Mouse (Mus musculus) heart, embryonic 12.5 days (tissue): Measurements from ENCODE around the gene Klra4. TPM values are rescaled to one million over a fixed set of nuclear protein-coding genes. Genes with fewer than 3 reads are reported as not detected.
"Not testable (repeated sequence)": the region's sequence is repeated elsewhere in the genome, so short reads cannot be mapped to it uniquely, and the experiment has no call there.

Experiments used
- ATAC-seq: fragments of 200-750 bp; cut with Nextera tagmentation; 2 replicates; pipeline ENCODE4 v1.8.0; 2017; ENCODE audit warnings: moderate TSS enrichment, moderate library complexity; ENCODE audit not compliant: insufficient number of reproducible peaks, low FRiP score
- H3K27ac ChIP-seq: fragments of 300-500 bp; sonication (generic); 2 replicates; pipeline ENCODE4 v1.5.1; 2016; ENCODE audit warnings: mild to moderate bottlenecking, moderate library complexity; ENCODE audit not compliant: poor library complexity, severe bottlenecking
- H3K27me3 ChIP-seq: fragments of 300-500 bp; sonication (generic); replicated peaks from 2 replicates; pipeline ENCODE4 v1.6.1; 2016; ENCODE audit warnings: mild to moderate bottlenecking, moderate library complexity
- H3K36me3 ChIP-seq: fragments of 300-500 bp; sonication (generic); 2 replicates; pipeline ENCODE4 v1.6.1; 2016; ENCODE audit warnings: mild to moderate bottlenecking, moderate library complexity
- H3K4me1 ChIP-seq: fragments of 300-500 bp; sonication (generic); replicated peaks from 2 replicates; pipeline ENCODE4 v1.6.1; 2016; ENCODE audit warnings: mild to moderate bottlenecking
- H3K4me2 ChIP-seq: fragments of 300-500 bp; sonication (generic); 2 replicates; pipeline ENCODE4 v1.6.1; 2016; ENCODE audit warnings: mild to moderate bottlenecking, moderate library complexity
- H3K4me3 ChIP-seq: fragments of 300-500 bp; sonication (generic); 2 replicates; pipeline ENCODE4 v1.5.1; 2016; ENCODE audit warnings: mild to moderate bottlenecking
- H3K9ac ChIP-seq: fragments of 300-500 bp; sonication (generic); 2 replicates; pipeline ENCODE4 v1.6.1; 2016; ENCODE audit warnings: mild to moderate bottlenecking, moderate library complexity
- H3K9me3 ChIP-seq: fragments of 300-500 bp; sonication (generic); replicated peaks from 2 replicates; pipeline ENCODE4 v1.6.1; 2016; ENCODE audit warnings: mild to moderate bottlenecking, moderate library complexity
- WGBS: fragments of 180-500 bp; shearing (Covaris S2); methylation state at CpG from one replicate; pipeline ENCODE4 v1.1.7; 2016; 5-methylcytosine and 5-hydroxymethylcytosine counted together
- polyA plus RNA-seq: library from polyadenylated mRNA; unstranded; fragments of >200 nt; fragmentation: Nextera tagmentation; extraction: Ambion mirVana; gene quantifications from 2 replicates; pipeline ENCODE4 v1.2.1, GENCODE M21; 2016

Gene Klra4
- polyA plus RNA-seq, result not detected in 2 replicates

DNA sequence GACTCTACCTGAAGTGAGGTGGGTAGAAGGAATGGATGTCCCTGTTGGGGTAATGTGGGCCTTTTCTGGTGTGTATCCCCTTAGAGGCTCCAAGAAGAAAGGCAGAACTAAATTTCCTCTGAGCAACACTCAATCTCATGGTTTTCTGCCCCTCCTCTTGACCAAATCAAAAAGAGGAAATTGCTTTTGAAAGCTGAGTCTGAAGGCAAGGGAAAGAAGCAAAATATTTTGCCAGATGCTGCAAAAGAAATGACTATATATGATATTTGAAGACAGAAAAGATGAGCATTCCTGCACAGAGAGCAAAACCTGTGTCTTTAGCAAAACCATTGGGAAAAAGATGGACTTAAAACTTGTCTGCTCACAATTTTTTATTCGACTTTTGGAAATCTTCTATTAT lies at the start of gene Klra4:
Klra4 (minus strand) TSS at position 101 of the 400 bp plus-strand sequence.
- H3K4me1 ChIP-seq, H3K4me3 ChIP-seq, H3K27ac ChIP-seq, H3K36me3 ChIP-seq, H3K27me3 ChIP-seq, H3K4me2 ChIP-seq, H3K9ac ChIP-seq, ATAC-seq: not testable (repeated sequence)
- 52% methylated on average over 1 of the region's 1 CpGs for WGBS
- peaks cover 15% of the 10 kb centered on the region for H3K9me3 ChIP-seq

DNA sequence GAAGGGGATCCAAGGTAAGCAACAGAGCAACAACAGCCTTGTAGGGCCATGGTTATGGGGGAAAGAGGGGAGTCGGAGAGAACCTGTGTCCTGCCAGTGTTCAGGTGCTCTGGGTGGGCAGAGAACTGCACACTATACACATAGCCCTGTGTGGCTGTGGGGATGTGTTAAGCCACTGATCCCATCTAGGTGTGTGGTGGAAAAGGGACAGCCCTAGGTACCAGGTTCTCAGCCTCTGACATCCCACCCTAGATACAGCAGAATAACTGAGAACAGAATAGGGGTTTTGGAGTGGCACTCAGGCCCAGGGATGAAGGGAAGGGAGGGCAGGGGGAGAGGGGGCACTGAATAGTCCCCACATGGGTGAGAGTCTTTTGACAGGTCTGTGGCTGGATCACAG lies 43.4 kb upstream of the Klra4 start:
- no peak for ATAC-seq
- WGBS, result 96% methylated on average over 1 of the region's 1 CpGs
- no peaks in the 10 kb centered on the region for H3K4me1 ChIP-seq

DNA sequence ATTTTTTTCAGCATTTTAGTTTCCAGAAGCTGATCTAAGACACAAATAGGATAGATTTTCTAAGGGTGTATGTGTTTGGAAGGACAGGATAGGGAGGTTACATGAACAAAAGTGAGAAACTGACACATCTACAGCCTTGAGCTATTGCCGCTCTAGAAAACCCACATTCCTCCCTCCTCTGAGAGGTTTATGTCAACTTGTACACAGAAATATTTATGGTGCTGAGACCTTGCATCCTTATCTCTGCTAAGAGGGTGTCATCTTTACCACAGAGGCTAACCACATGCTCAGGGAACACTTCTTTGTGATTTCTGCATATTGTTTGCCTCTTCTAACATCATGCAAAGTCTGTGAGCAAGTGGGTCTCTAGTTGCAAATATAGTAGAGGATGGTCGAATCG lies 35.7 kb upstream of the Klra4 start:
- ATAC-seq, H3K9me3 ChIP-seq, H3K27ac ChIP-seq, H3K4me1 ChIP-seq, H3K36me3 ChIP-seq, H3K4me3 ChIP-seq, H3K27me3 ChIP-seq, H3K4me2 ChIP-seq, H3K9ac ChIP-seq: not testable (repeated sequence)
- WGBS, result 80% methylated on average over 3 of the region's 3 CpGs

More for the DNA sequence above, 43.4 kb upstream of the Klra4 start:
- Histone ChIP-seq H3K9ac (no peak overlapping the region), H3K4me3 (no peak overlapping the region), H3K9me3 (peaks cover 9% of the 10 kb centered on the region), H3K4me2 (no peak overlapping the region), H3K27ac (no peak overlapping the region), H3K36me3 (no peaks in the 10 kb centered on the region), H3K27me3 (no peaks in the 10 kb centered on the region)

- H3K4me3 ChIP-seq, result no peak overlapping the region
- no peak for ATAC-seq
- no peaks in the 10 kb centered on the region for H3K36me3 ChIP-seq
- H3K27ac ChIP-seq, result no peak overlapping the region
- no peak overlapping the region for H3K9ac ChIP-seq
- H3K9me3 ChIP-seq, result no peaks in the 10 kb centered on the region
- H3K27me3 ChIP-seq, result no peaks in the 10 kb centered on the region
- WGBS, result 63% methylated on average over 5 of the region's 5 CpGs
- H3K4me2 ChIP-seq, result no peak overlapping the region
- no peaks in the 10 kb centered on the region for H3K4me1 ChIP-seq
Observed at GRCm38 (mm10) chr6:130092336-130092948, 25.4 kb upstream of the Klra4 start.

DNA sequence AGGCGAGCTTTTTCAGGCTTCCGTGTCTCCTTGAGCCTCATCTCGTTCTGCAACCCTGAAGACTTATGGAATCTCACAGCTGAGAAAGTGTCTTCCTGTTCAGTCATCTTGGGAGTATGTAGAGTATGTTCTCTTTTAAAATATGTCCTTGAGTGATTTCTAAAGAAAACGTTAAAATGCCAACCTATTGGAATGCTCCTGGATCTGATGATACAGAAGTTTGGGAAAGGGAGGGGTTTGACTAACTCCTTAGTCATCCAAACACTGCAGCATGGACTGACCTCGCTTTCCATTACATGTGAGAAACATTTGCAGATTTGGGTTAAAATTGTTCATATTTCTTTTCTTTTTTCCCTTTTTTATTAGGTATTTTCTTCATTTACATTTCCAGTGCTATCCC lies 1.9 kb downstream of the Klra4 start:
- no peak for ATAC-seq
- 65% methylated on average over 5 of the region's 5 CpGs for WGBS

DNA sequence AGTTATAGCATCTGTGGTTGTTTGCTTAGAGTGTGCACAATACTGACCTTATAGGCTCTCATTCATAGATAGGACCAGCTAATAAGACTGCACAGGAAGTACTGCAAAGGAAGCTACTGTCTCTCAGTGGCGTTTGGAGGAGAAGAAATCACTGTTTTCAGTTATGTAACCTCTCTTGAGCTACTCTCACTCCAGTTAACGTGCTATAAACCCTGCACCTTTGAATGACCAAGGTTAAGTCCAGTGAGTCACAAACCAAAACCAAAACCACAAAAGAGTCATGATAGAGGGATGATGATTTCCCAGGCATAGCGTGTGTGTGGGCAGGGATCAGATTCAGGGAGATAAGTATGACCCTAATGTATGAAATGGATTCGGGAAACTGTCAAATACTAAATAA lies 31.9 kb downstream of the Klra4 start:
- not testable (repeated sequence) for H3K36me3 ChIP-seq, H3K4me2 ChIP-seq, H3K9ac ChIP-seq, H3K9me3 ChIP-seq, H3K4me1 ChIP-seq, H3K4me3 ChIP-seq, ATAC-seq, H3K27ac ChIP-seq, H3K27me3 ChIP-seq
- 48% methylated on average over 4 of the region's 4 CpGs for WGBS

More for the DNA sequence above, 1.9 kb downstream of the Klra4 start:
- Histone ChIP-seq H3K9me3 (peaks cover 8% of the 10 kb centered on the region; the same call in 1 of the 2 replicates), H3K27ac (no peak overlapping the region), H3K4me1 (no peaks in the 10 kb centered on the region), H3K4me3 (no peak overlapping the region), H3K4me2 (no peak overlapping the region), H3K9ac (no peak overlapping the region), H3K27me3 (no peaks in the 10 kb centered on the region), H3K36me3 (no peaks in the 10 kb centered on the region)

GRCm38 (mm10) chr6:130031493-130032089 lies 35.5 kb downstream of the Klra4 start:
- not testable (repeated sequence) for H3K4me1 ChIP-seq, ATAC-seq, H3K4me3 ChIP-seq, H3K4me2 ChIP-seq, H3K27me3 ChIP-seq, H3K36me3 ChIP-seq, H3K27ac ChIP-seq, H3K9ac ChIP-seq
- H3K9me3 ChIP-seq, result peaks cover 14% of the 10 kb centered on the region

DNA sequence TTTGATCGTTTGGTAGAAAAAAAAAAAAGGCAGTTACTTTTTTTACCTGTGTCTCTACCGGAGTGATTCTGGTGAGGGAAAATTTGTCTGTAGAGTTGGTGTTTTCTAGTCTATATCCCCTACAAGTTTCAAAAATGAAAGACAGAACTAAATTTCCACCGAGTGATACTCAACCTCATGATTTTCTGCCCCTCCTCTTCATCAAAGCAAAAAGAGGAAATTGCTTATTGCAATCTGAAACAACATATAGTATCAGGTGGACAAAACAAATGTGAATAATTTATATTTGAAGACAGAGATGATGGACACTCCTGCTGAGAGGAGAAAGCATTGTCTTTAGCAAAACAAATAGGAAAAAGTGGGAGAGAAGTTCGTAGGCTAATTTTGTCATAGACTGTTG lies 40.2 kb downstream of the Klra4 start, which contains the start of gene Klra6:
Klra6 (minus strand) TSS at position 101 of the 400 bp plus-strand sequence.
- 69% methylated on average over 4 of the region's 4 CpGs for WGBS
- no peak for ATAC-seq

More for the DNA sequence above, 40.2 kb downstream of the Klra4 start, which contains the start of gene Klra6:
- no peak within 1 kb of the TSS for H3K9ac ChIP-seq
- peaks cover 6% of the 10 kb centered on the region; the same call in 1 of the 2 replicates for H3K9me3 ChIP-seq
- H3K36me3 ChIP-seq, result no peaks in the 10 kb centered on the region
- H3K27ac ChIP-seq, result no peak within 1 kb of the TSS
- no peak within 1 kb of the TSS for H3K4me3 ChIP-seq
- H3K4me2 ChIP-seq, result no peak within 1 kb of the TSS
- no peaks in the 10 kb centered on the region for H3K27me3 ChIP-seq
- H3K4me1 ChIP-seq, result no peaks in the 10 kb centered on the region

Other genes starting within 250 kb of the Klra4 start
- gene Gm17631, start 204.6 kb downstream of the Klra4 start, polyA plus RNA-seq, result not detected in 2 replicates
- gene Klra17, start 190.6 kb downstream of the Klra4 start, polyA plus RNA-seq, result not detected in 2 replicates
- gene Klra5, start 149.6 kb downstream of the Klra4 start, polyA plus RNA-seq, result not detected in 2 replicates
- gene Klra6, start 40.3 kb downstream of the Klra4 start, polyA plus RNA-seq, result not detected in 2 replicates
- not detected in 2 replicates for gene Klra8, start 62.6 kb upstream of the Klra4 start, polyA plus RNA-seq
- gene Klra9, start 125.8 kb upstream of the Klra4 start, polyA plus RNA-seq, result not detected in 2 replicates
- not detected in 2 replicates for gene Klra7, start 166.1 kb upstream of the Klra4 start, polyA plus RNA-seq
- not detected in 2 replicates for gene Klra10, start 214.7 kb upstream of the Klra4 start, polyA plus RNA-seq